Mouse (Mus musculus): ENCODE measurements around the gene Coa5. TPM values are rescaled to one million over a fixed set of nuclear protein-coding genes. Genes with fewer than 3 reads are reported as not detected.

Gene Coa5
- total and polyA plus RNA-seq, 2 experiments: 41.6 to 45.8 TPM

- TF ChIP-seq POLR2A (IDR thresholded peaks at IDR 0.05; ENCODE audit: extremely low read depth, insufficient read depth, low read length) (no peak), CTCF (IDR thresholded peaks at IDR 0.05; ENCODE audit: low read depth, low read length) (no peak)
- no peaks in the 10 kb centered on the region for H3K27me3 ChIP-seq (ENCODE audit: control insufficient read depth, insufficient read depth, low read length)
- DNase-seq (ENCODE audit: extremely low read depth, low read depth, low spot score): no peak
- H3K79me2 ChIP-seq (ENCODE audit: control insufficient read depth, insufficient read depth, low read length): no peaks in the 10 kb centered on the region
- no peak overlapping the region for H3K9ac ChIP-seq (ENCODE audit: low read depth, low read length)
- no peak overlapping the region for H3K4me3 ChIP-seq (ENCODE audit: insufficient read depth, low read depth, low read length)
- WGBS: 84% methylated on average over 5 of the region's 5 CpGs
- H3K27ac ChIP-seq (replicated peaks; ENCODE audit: insufficient read depth, low read depth, low read length): no peak overlapping the region
- no peaks in the 10 kb centered on the region for H3K4me1 ChIP-seq (ENCODE audit: control insufficient read depth, insufficient read depth, low read length)
- H3K36me3 ChIP-seq (ENCODE audit: control insufficient read depth, insufficient read depth, low read length): peaks cover 11% of the 10 kb centered on the region; the same call in 1 of the 2 replicates
Observed at GRCm38 (mm10) chr1:37393174-37393573, 36.7 kb downstream of the Coa5 start.

GRCm38 (mm10) chr1:37386448-37386971 is 43.4 kb downstream of the Coa5 start:
- no peaks in the 10 kb centered on the region for H3K27me3 ChIP-seq (ENCODE audit: control insufficient read depth, insufficient read depth, low read length)
- peaks cover 9% of the 10 kb centered on the region; the same call in 1 of the 2 replicates for H3K36me3 ChIP-seq (ENCODE audit: control insufficient read depth, insufficient read depth, low read length)
- TF ChIP-seq POLR2A (IDR thresholded peaks at IDR 0.05; ENCODE audit: extremely low read depth, insufficient read depth, low read length): no peak
- no peak for TF ChIP-seq CTCF (IDR thresholded peaks at IDR 0.05; ENCODE audit: low read depth, low read length)
- no peak overlapping the region for H3K4me3 ChIP-seq (ENCODE audit: insufficient read depth, low read depth, low read length)
- no peaks in the 10 kb centered on the region for H3K79me2 ChIP-seq (ENCODE audit: control insufficient read depth, insufficient read depth, low read length)
- WGBS: 92% methylated on average over 7 of the region's 7 CpGs
- H3K27ac ChIP-seq (replicated peaks; ENCODE audit: insufficient read depth, low read depth, low read length): no peak overlapping the region
- DNase-seq (ENCODE audit: extremely low read depth, low read depth, low spot score): no peak
- H3K9ac ChIP-seq (ENCODE audit: low read depth, low read length): no peak overlapping the region
- H3K4me1 ChIP-seq (ENCODE audit: control insufficient read depth, insufficient read depth, low read length): no peaks in the 10 kb centered on the region

- H3K27me3 ChIP-seq (ENCODE audit: control insufficient read depth, insufficient read depth, low read length): no peaks in the 10 kb centered on the region
- WGBS: 91% methylated on average over 3 of the region's 3 CpGs
- H3K4me3 ChIP-seq (ENCODE audit: insufficient read depth, low read depth, low read length): no peak overlapping the region
- no peak for TF ChIP-seq CTCF (IDR thresholded peaks at IDR 0.05; ENCODE audit: low read depth, low read length)
- TF ChIP-seq POLR2A (IDR thresholded peaks at IDR 0.05; ENCODE audit: extremely low read depth, insufficient read depth, low read length): no peak
- no peak overlapping the region for H3K27ac ChIP-seq (replicated peaks; ENCODE audit: insufficient read depth, low read depth, low read length)
- DNase-seq (ENCODE audit: extremely low read depth, low read depth, low spot score): no peak
- no peaks in the 10 kb centered on the region for H3K79me2 ChIP-seq (ENCODE audit: control insufficient read depth, insufficient read depth, low read length)
- no peaks in the 10 kb centered on the region for H3K4me1 ChIP-seq (ENCODE audit: control insufficient read depth, insufficient read depth, low read length)
- H3K9ac ChIP-seq (ENCODE audit: low read depth, low read length): no peak overlapping the region
- peaks cover 3% of the 10 kb centered on the region; the same call in 1 of the 2 replicates for H3K36me3 ChIP-seq (ENCODE audit: control insufficient read depth, insufficient read depth, low read length)
Observed at GRCm38 (mm10) chr1:37384304-37384703, 45.6 kb downstream of the Coa5 start.

- no peak overlapping the region for H3K27ac ChIP-seq (replicated peaks; ENCODE audit: insufficient read depth, low read depth, low read length)
- no peaks in the 10 kb centered on the region for H3K4me1 ChIP-seq (ENCODE audit: control insufficient read depth, insufficient read depth, low read length)
- 94% methylated on average over 5 of the region's 5 CpGs for WGBS
- H3K36me3 ChIP-seq (ENCODE audit: control insufficient read depth, insufficient read depth, low read length): peaks cover 6% of the 10 kb centered on the region
- TF ChIP-seq POLR2A (IDR thresholded peaks at IDR 0.05; ENCODE audit: extremely low read depth, insufficient read depth, low read length): no peak
- no peak for TF ChIP-seq CTCF (IDR thresholded peaks at IDR 0.05; ENCODE audit: low read depth, low read length)
- H3K27me3 ChIP-seq (ENCODE audit: control insufficient read depth, insufficient read depth, low read length): no peaks in the 10 kb centered on the region
- H3K79me2 ChIP-seq (ENCODE audit: control insufficient read depth, insufficient read depth, low read length): no peaks in the 10 kb centered on the region
- no peak overlapping the region for H3K4me3 ChIP-seq (ENCODE audit: insufficient read depth, low read depth, low read length)
- no peak overlapping the region for H3K9ac ChIP-seq (ENCODE audit: low read depth, low read length)
- no peak for DNase-seq (ENCODE audit: extremely low read depth, low read depth, low spot score)
Observed at GRCm38 (mm10) chr1:37380913-37381312, 49.0 kb downstream of the Coa5 start.

GRCm38 (mm10) chr1:37379536-37379935 is 50.4 kb downstream of the Coa5 start:
- WGBS: 80% methylated on average over 4 of the region's 4 CpGs
- Histone ChIP-seq H3K36me3 (ENCODE audit: control insufficient read depth, insufficient read depth, low read length) (peaks cover 6% of the 10 kb centered on the region), H3K4me1 (ENCODE audit: control insufficient read depth, insufficient read depth, low read length) (no peaks in the 10 kb centered on the region), H3K27me3 (ENCODE audit: control insufficient read depth, insufficient read depth, low read length) (no peaks in the 10 kb centered on the region), H3K27ac (replicated peaks; ENCODE audit: insufficient read depth, low read depth, low read length) (no peak overlapping the region), H3K9ac (ENCODE audit: low read depth, low read length) (no peak overlapping the region), H3K79me2 (ENCODE audit: control insufficient read depth, insufficient read depth, low read length) (no peaks in the 10 kb centered on the region), H3K4me3 (ENCODE audit: insufficient read depth, low read depth, low read length) (no peak overlapping the region)
- TF ChIP-seq POLR2A (IDR thresholded peaks at IDR 0.05; ENCODE audit: extremely low read depth, insufficient read depth, low read length) (no peak), CTCF (IDR thresholded peaks at IDR 0.05; ENCODE audit: low read depth, low read length) (no peak)
- no peak for DNase-seq (ENCODE audit: extremely low read depth, low read depth, low spot score)

- Histone ChIP-seq H3K4me3 (ENCODE audit: insufficient read depth, low read depth, low read length) (no peak overlapping the region), H3K79me2 (ENCODE audit: control insufficient read depth, insufficient read depth, low read length) (no peaks in the 10 kb centered on the region), H3K4me1 (ENCODE audit: control insufficient read depth, insufficient read depth, low read length) (no peaks in the 10 kb centered on the region), H3K9ac (ENCODE audit: low read depth, low read length) (no peak overlapping the region), H3K36me3 (ENCODE audit: control insufficient read depth, insufficient read depth, low read length) (peaks cover 8% of the 10 kb centered on the region), H3K27me3 (ENCODE audit: control insufficient read depth, insufficient read depth, low read length) (no peaks in the 10 kb centered on the region), H3K27ac (replicated peaks; ENCODE audit: insufficient read depth, low read depth, low read length) (no peak overlapping the region)
- no peak for DNase-seq (ENCODE audit: extremely low read depth, low read depth, low spot score)
- no peak for TF ChIP-seq CTCF (IDR thresholded peaks at IDR 0.05; ENCODE audit: low read depth, low read length)
- no peak for TF ChIP-seq POLR2A (IDR thresholded peaks at IDR 0.05; ENCODE audit: extremely low read depth, insufficient read depth, low read length)
- 95% methylated on average over 5 of the region's 5 CpGs for WGBS
Observed at GRCm38 (mm10) chr1:37378095-37378494, 51.8 kb downstream of the Coa5 start.
